Mouse (Mus musculus): ENCODE measurements around the gene Nhsl1. TPM values are rescaled to one million over a fixed set of nuclear protein-coding genes. Genes with fewer than 3 reads are reported as not detected.

Gene Nhsl1
- polyA plus RNA-seq, 1 experiment from 2014 or later: 12.9 TPM

- Histone ChIP-seq H3K4me2 (no peak overlapping the region), H3K27ac (no peak overlapping the region), H3K4me3 (no peak overlapping the region), H3K36me3 (replicated peaks) (no peaks in the 10 kb centered on the region), H3K4me1 (no peaks in the 10 kb centered on the region), H3K27me3 (replicated peaks) (no peaks in the 10 kb centered on the region), H3K9ac (no peak overlapping the region), H3K9me3 (no peaks in the 10 kb centered on the region)
- ATAC-seq (replicated peaks): no peak
- 97% methylated on average over 5 of the region's 5 CpGs for WGBS
These were observed 34.2 kb downstream of the Nhsl1 start for GRCm38 (mm10) chr10:18352937-18353336.

DNA sequence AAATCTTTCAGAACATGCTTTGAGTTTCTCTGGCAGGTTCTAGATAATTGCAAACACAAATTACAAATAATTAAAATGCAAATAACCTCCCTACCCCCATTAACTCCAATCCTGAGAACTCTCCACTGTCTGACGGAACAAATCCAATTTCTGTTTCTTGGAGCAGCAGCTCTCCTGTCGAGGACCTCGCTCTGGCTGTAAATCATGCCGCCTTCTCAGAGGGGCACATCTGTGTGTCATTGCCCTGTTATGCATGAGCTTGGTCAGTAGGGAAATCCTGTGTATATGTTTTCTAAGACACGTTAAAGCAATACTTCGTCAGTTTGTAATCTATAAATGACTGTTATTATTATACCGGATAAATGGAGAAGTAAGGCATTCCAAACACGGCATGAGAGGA lies 35.3 kb downstream of the Nhsl1 start:
- no peak overlapping the region for H3K4me3 ChIP-seq
- no peak overlapping the region for H3K4me2 ChIP-seq
- no peaks in the 10 kb centered on the region for H3K4me1 ChIP-seq
- ATAC-seq (replicated peaks): no peak
- 71% methylated on average over 8 of the region's 8 CpGs for WGBS
- no peaks in the 10 kb centered on the region for H3K36me3 ChIP-seq (replicated peaks)
- no peak overlapping the region for H3K9ac ChIP-seq
- H3K27ac ChIP-seq: no peak overlapping the region
- no peaks in the 10 kb centered on the region for H3K27me3 ChIP-seq (replicated peaks)
- H3K9me3 ChIP-seq: no peaks in the 10 kb centered on the region

- H3K4me1 ChIP-seq: no peaks in the 10 kb centered on the region
- H3K9me3 ChIP-seq: no peaks in the 10 kb centered on the region
- WGBS: 92% methylated on average over 6 of the region's 6 CpGs
- no peak overlapping the region for H3K4me2 ChIP-seq
- ATAC-seq (replicated peaks): no peak
- H3K27ac ChIP-seq: no peak overlapping the region
- H3K4me3 ChIP-seq: no peak overlapping the region
- no peaks in the 10 kb centered on the region for H3K36me3 ChIP-seq (replicated peaks)
- no peaks in the 10 kb centered on the region for H3K27me3 ChIP-seq (replicated peaks)
- H3K9ac ChIP-seq: no peak overlapping the region
These were observed 37.7 kb downstream of the Nhsl1 start for GRCm38 (mm10) chr10:18356461-18356860.

GRCm38 (mm10) chr10:18357212-18357611 lies 38.4 kb downstream of the Nhsl1 start:
- H3K36me3 ChIP-seq (replicated peaks): no peaks in the 10 kb centered on the region
- no peak overlapping the region for H3K9ac ChIP-seq
- no peak overlapping the region for H3K27ac ChIP-seq
- H3K4me1 ChIP-seq: no peaks in the 10 kb centered on the region
- WGBS: 71% methylated on average over 6 of the region's 6 CpGs
- H3K9me3 ChIP-seq: no peaks in the 10 kb centered on the region
- no peak overlapping the region for H3K4me2 ChIP-seq
- no peak for ATAC-seq (replicated peaks)
- H3K27me3 ChIP-seq (replicated peaks): no peaks in the 10 kb centered on the region
- no peak overlapping the region for H3K4me3 ChIP-seq

DNA sequence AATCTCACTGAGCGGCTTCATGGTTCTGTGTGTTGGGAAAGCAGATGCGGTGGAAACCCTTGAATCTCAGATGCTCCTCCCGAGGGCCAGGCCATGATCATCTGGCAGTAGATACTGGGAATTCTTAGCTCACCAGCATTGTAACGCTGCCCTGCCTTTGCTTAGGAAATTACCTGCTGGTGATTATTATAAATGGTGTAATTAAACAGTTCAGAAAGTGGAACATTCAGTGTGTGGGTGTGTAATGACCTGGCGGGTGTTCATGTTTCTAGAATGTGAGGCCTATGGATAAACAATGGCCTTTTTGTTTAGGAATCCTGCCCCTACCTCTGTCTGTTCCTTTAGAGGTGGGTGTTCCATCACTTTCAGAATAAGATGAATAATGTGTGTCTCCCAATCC lies 39.7 kb downstream of the Nhsl1 start:
- H3K4me2 ChIP-seq: no peak overlapping the region
- no peaks in the 10 kb centered on the region for H3K4me1 ChIP-seq
- no peak overlapping the region for H3K27ac ChIP-seq
- H3K27me3 ChIP-seq (replicated peaks): no peaks in the 10 kb centered on the region
- H3K9ac ChIP-seq: no peak overlapping the region
- 90% methylated on average over 5 of the region's 5 CpGs for WGBS
- H3K9me3 ChIP-seq: no peaks in the 10 kb centered on the region
- no peak overlapping the region for H3K4me3 ChIP-seq
- no peaks in the 10 kb centered on the region for H3K36me3 ChIP-seq (replicated peaks)
- ATAC-seq (replicated peaks): no peak

DNA sequence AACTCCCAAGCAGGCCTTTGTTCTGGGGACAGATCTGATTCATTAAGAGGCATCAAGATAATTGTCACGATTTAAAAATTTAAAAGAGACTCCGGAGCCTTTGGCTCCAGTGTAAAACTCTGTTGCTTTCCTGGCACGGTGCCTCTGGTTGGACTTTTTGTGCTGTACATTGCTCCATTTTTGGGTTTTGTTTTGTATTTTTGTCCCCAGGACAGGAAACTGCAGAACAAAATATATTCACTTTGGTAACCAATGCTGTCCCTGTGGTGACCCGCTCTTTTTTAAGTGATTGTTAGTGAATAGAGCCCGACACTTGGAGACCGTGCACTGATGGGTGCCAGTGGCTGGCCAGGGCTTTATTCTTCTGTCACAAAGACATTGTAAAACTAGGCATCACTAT lies 41.4 kb downstream of the Nhsl1 start:
- Histone ChIP-seq H3K27me3 (replicated peaks) (no peaks in the 10 kb centered on the region), H3K4me3 (no peak overlapping the region), H3K9me3 (no peaks in the 10 kb centered on the region), H3K27ac (no peak overlapping the region), H3K36me3 (replicated peaks) (no peaks in the 10 kb centered on the region), H3K4me1 (no peaks in the 10 kb centered on the region), H3K4me2 (no peak overlapping the region), H3K9ac (no peak overlapping the region)
- ATAC-seq (replicated peaks): peak; percentile 81; the same call in 1 of the 2 replicates
- WGBS: 65% methylated on average over 6 of the region's 6 CpGs

DNA sequence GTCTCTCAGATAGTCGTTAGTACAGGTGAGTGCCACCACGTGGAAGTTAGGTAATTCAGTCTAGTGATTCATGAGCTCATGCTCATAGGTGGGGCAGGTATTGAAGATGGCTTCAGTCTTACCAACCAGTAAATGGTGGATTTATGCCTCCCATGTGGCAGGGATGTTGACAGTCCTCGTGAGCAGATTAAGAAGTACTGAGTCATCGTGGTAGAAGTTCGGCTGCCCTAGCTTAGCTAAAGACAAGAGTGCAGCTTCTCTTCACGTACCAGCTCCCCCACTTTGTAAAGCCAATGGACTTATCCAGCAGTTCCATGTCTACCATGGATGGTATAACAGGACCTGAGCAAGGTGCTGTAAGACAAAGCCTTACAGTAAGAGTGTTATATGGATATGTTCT lies 46.6 kb downstream of the Nhsl1 start:
- H3K9me3 ChIP-seq: no peaks in the 10 kb centered on the region
- no peak for ATAC-seq (replicated peaks)
- no peaks in the 10 kb centered on the region for H3K27me3 ChIP-seq (replicated peaks)
- no peaks in the 10 kb centered on the region for H3K36me3 ChIP-seq (replicated peaks)
- no peak overlapping the region for H3K4me2 ChIP-seq
- 96% methylated on average over 6 of the region's 6 CpGs for WGBS
- H3K4me1 ChIP-seq: 0 out of 2 replicates have a peak, but pooled peaks cover 2% of the 10 kb centered on the region
- no peak overlapping the region for H3K4me3 ChIP-seq
- H3K9ac ChIP-seq: no peak overlapping the region
- H3K27ac ChIP-seq: no peak overlapping the region

DNA sequence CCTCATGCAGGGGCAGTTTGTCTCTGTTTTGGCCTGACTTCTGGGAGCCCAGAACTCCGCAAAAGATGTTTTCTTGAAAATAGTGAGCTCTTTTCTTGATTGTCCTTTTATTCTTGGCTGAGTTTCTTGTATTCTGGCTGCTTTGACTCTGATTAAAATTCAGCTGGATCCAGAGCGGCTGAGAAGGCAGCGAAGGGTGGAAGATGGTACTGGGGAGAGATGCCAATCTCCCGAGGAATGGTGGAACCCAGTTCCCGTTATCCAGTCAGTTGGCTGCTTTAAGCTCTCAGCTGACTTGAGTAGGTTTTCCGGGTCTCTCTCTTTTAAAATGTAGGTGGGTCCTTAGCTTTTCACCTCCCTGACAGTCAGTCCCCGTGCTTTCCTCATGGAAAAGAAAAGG lies 47.9 kb downstream of the Nhsl1 start:
- Histone ChIP-seq H3K27me3 (replicated peaks) (no peaks in the 10 kb centered on the region; the same call in 1 of the 2 replicates), H3K9ac (no peak overlapping the region), H3K4me3 (no peak overlapping the region), H3K27ac (no peak overlapping the region), H3K9me3 (no peaks in the 10 kb centered on the region), H3K4me1 (peaks cover 6% of the 10 kb centered on the region), H3K36me3 (replicated peaks) (no peaks in the 10 kb centered on the region), H3K4me2 (no peak overlapping the region)
- WGBS: 57% methylated on average over 7 of the region's 7 CpGs
- ATAC-seq (replicated peaks): no peak

DNA sequence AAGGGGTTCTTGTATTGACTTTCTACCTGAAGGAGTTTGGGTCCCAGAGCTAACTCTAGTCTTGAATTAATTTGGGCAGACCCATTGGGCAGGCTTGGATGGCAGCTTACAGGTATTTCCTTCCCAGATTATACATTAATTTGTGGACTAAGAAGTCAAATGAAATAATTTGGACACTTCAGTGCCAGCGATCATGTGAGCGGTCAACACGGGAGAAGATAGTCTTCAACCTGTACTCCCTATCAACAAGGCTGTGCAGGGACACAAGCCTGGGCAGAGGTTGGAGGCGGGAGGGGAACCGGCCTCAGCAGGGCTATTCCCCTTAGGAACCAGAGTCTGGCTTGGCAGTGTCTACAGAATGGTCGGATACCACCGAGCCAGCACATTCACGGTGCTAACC lies 49.3 kb downstream of the Nhsl1 start:
- no peaks in the 10 kb centered on the region; the same call in 1 of the 2 replicates for H3K27me3 ChIP-seq (replicated peaks)
- no peak for ATAC-seq (replicated peaks)
- WGBS: 97% methylated on average over 8 of the region's 8 CpGs
- no peaks in the 10 kb centered on the region for H3K9me3 ChIP-seq
- peaks cover 9% of the 10 kb centered on the region for H3K4me1 ChIP-seq
- H3K36me3 ChIP-seq (replicated peaks): no peaks in the 10 kb centered on the region
- no peak overlapping the region for H3K27ac ChIP-seq
- H3K4me3 ChIP-seq: no peak overlapping the region
- no peak overlapping the region for H3K9ac ChIP-seq
- H3K4me2 ChIP-seq: no peak overlapping the region

DNA sequence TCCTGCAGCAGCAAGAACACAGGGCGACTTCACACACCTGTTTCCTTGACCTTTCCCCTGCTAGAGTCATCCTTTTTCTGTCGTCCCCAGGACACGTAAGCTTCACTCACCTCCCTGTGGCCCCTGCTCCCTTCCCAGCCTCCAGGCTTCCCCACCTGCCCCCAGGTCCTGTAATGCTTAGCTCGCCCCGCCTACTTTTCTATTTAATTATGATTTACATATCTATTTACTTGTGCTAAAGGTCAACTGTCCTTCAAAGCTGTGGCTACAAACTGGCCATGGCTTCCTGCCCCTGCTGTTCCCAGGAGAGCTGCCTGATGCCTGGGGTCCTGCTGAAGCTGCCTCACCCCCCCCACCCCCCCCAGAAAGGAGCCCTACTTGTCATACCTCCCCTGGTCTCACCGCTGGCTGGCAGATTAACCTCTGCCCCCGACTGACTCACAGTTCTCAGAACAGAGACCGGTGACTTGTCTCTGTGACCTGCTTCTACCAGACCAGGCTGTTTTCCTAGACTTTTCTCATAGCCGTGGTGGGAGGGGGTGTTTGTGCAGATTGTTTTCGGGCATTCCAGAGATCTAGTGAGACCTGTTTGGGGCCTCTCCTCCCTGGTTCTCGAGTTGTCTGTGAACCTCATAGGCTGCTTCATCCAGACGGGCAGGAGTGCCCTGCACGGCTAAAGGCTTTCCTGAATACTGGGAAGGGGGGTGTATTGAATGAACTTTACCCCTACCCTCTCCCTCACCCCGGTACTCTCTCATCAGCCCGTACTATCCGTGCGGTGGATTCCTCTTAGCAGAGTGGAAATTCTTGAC lies 51.9 kb downstream of the Nhsl1 start:
- WGBS: 21% methylated on average over 17 of the region's 17 CpGs
- ATAC-seq (replicated peaks): peak; percentile 19; the same call in 1 of the 2 replicates
- no peaks in the 10 kb centered on the region; the same call in 1 of the 2 replicates for H3K27me3 ChIP-seq (replicated peaks)
- H3K27ac ChIP-seq: no peak overlapping the region
- no peaks in the 10 kb centered on the region for H3K36me3 ChIP-seq (replicated peaks)
- no peak overlapping the region for H3K4me2 ChIP-seq
- peaks cover 15% of the 10 kb centered on the region for H3K4me1 ChIP-seq
- no peaks in the 10 kb centered on the region for H3K9me3 ChIP-seq
- no peak overlapping the region for H3K4me3 ChIP-seq
- no peak overlapping the region for H3K9ac ChIP-seq

DNA sequence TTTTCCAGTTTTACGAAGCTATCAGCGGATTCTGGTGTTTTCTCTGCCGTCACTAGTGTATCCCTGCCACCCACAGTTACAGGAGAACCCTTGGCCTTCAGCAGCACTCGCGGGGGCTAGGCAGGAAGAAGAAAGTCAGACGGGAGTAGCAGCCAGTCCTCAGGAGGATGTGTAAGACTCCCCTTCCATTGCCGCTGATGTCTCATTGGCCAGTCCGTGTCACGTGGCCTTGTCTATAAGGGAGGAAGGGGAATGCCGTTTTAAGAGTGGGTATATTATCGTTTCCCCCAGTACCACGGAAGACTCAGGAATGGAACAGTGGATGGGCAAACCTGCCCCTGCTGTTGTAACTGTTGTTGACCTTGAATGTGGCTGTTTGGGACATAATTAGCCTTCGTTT lies 53.1 kb downstream of the Nhsl1 start:
- Histone ChIP-seq H3K4me2 (peak overlapping the region; percentile 42), H3K36me3 (replicated peaks) (no peaks in the 10 kb centered on the region), H3K27ac (no peak overlapping the region), H3K9ac (no peak overlapping the region), H3K4me1 (peaks cover 15% of the 10 kb centered on the region), H3K9me3 (no peaks in the 10 kb centered on the region), H3K4me3 (peak overlapping the region; percentile 24), H3K27me3 (replicated peaks) (no peaks in the 10 kb centered on the region; the same call in 1 of the 2 replicates)
- ATAC-seq (replicated peaks): peak; percentile 79
- 48% methylated on average over 13 of the region's 13 CpGs for WGBS

DNA sequence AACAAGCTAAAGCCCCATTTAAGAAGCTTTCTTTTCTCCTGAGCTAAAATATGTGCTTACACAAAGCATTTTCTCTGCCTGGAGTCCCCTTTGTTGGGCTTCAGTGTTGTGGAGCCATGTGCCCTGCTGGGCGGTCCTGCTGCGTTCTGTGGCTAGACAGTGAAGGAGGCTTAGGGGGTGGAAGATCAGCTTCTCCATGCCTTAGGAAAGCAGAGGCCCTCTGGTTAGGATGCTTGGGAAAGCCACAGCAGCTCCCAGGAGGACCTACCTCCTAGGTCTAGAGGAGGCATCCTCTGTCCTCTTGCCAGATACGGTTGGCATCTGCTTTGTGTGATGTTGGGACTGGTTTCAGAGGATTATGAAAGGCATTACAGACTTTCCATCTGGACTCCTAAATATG lies 56.5 kb downstream of the Nhsl1 start:
- 13% methylated on average over 3 of the region's 3 CpGs for WGBS
- Histone ChIP-seq H3K9ac (no peak overlapping the region), H3K9me3 (no peaks in the 10 kb centered on the region), H3K36me3 (replicated peaks) (no peaks in the 10 kb centered on the region), H3K4me3 (no peak overlapping the region), H3K4me1 (peaks cover 14% of the 10 kb centered on the region), H3K27ac (peak overlapping the region; percentile 42; the same call in 1 of the 2 replicates), H3K27me3 (replicated peaks) (no peaks in the 10 kb centered on the region; the same call in 1 of the 2 replicates), H3K4me2 (no peak overlapping the region)
- ATAC-seq (replicated peaks): peak; percentile 54

GRCm38 (mm10) chr10:18384766-18385165 lies 66.0 kb downstream of the Nhsl1 start:
- H3K9ac ChIP-seq: no peak overlapping the region
- ATAC-seq (replicated peaks): no peak
- H3K4me3 ChIP-seq: no peak overlapping the region
- no peaks in the 10 kb centered on the region for H3K4me1 ChIP-seq
- H3K27ac ChIP-seq: no peak overlapping the region
- WGBS: 81% methylated on average over 2 of the region's 2 CpGs
- no peak overlapping the region for H3K4me2 ChIP-seq
- no peaks in the 10 kb centered on the region for H3K9me3 ChIP-seq
- H3K27me3 ChIP-seq (replicated peaks): no peaks in the 10 kb centered on the region
- no peaks in the 10 kb centered on the region for H3K36me3 ChIP-seq (replicated peaks)

All from midbrain, embryonic 15.5 days (tissue).